ENCODE assay signal across 17 mouse cellular contexts in the genomic region with DNA sequence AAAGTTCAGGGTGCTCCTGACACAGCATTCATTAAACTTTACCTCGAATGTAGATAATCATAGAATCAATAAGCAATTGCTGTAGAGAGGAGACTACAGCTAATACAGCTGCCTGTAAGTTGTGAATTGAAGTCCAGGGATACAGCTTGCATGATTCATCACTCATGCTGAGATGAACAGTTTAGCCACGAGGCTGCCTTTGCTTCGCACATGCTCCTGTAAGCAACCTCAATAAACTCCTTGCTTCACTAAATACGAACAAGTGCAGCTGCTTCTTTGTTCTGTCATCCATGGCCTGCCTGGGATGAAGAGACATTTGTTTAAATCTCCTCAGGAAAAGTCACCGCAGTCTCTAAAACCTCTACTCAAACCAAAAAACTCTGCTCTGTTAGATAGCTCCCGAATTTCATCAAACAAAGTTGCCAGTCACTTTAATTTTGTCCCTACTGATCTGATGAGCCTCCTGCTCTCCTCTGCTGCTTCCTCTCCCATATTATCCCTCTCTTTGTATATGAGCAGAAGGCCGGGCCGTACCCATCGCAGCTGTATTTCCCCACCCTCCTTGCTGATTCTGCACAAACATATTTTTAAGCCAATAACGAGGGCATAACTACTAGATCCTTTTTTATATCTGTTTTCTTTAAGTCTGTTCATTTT.
A peak's percentile ranks its signal among the peaks of the same experiment; 100 is the strongest.
DNase-seq lines count a peak whose midpoint lies in the region; ATAC-seq and TF ChIP-seq lines count a peak whose summit lies in the region.
"Had no signal": no experiment of that assay in that cellular context is flagged by ENCODE, and none has a peak within 500 bp of the region (broad histone marks: within the 10 kb centered on the region; RNA-seq: fewer than 3 reads in every experiment).

No protein-coding gene starts in this region.

- H3K36me3 ChIP-seq in forebrain, postnatal 0 days (ENCODE audit: insufficient read depth), result no peaks in the 10 kb centered on the region
- no peaks in the 10 kb centered on the region for H3K36me3 ChIP-seq in midbrain, embryonic 16.5 days (ENCODE audit: control insufficient read depth, insufficient read depth, low read length)

- ATAC-seq in forebrain, postnatal 0 days, result peak; percentile 51
- peak; percentile 60; the same call in 1 of the 2 replicates for ATAC-seq in midbrain, embryonic 16.5 days
- ATAC-seq: intestine, embryonic 16.5 days had no signal

- no peak for TF ChIP-seq CTCF in forebrain, postnatal 0 days (IDR thresholded peaks at IDR 0.05; ENCODE audit: low read depth)

- intact Hi-C loops in heart, postnatal 10 days (cut with DNase I), result no loop called here

- no peaks in the 10 kb centered on the region for H3K27me3 ChIP-seq in forebrain, postnatal 0 days (ENCODE audit: insufficient read depth, low read length)
- no peaks in the 10 kb centered on the region for H3K27me3 ChIP-seq in midbrain, embryonic 16.5 days (ENCODE audit: control insufficient read depth, insufficient read depth, low read depth, low read length)

- no peaks in the 10 kb centered on the region for H3K9me3 ChIP-seq in forebrain, postnatal 0 days (ENCODE audit: low read length)
- H3K9me3 ChIP-seq in midbrain, embryonic 16.5 days (replicated peaks; ENCODE audit: control insufficient read depth, low read length, poor library complexity, severe bottlenecking), result no peaks in the 10 kb centered on the region

- peak; percentile 68 for DNase-seq in heart, adult 11 months
- DNase-seq in heart, postnatal 10 days, result no peak
- peak; percentile 9 for DNase-seq in embryo, embryonic 10.5 days (ENCODE audit: low spot score)
- no peak for DNase-seq in forebrain, postnatal 0 days
- no peak for DNase-seq in lung, postnatal 4 days
- no peak for DNase-seq in urinary bladder, postnatal 36 days (ENCODE audit: low spot score in 2 of 2)
- DNase-seq in adrenal gland, postnatal 10 days, result no peak
- DNase-seq: adrenal gland, postnatal 36 days; heart, postnatal 14 days; kidney, postnatal 4 days; spleen, adult 18-20 months; thymus, postnatal 36 days had no signal

- H3K4me1 ChIP-seq in forebrain, postnatal 0 days (ENCODE audit: insufficient read depth), result 0 out of 2 replicates have a peak, but pooled peaks cover 2% of the 10 kb centered on the region
- H3K4me1 ChIP-seq in midbrain, embryonic 16.5 days (ENCODE audit: control insufficient read depth, insufficient read depth, low read length), result no peaks in the 10 kb centered on the region

- no peak overlapping the region for H3K4me2 ChIP-seq in forebrain, postnatal 0 days (ENCODE audit: low read depth)
- H3K4me2 ChIP-seq in midbrain, embryonic 16.5 days (ENCODE audit: low read length), result no peak overlapping the region

- no peak overlapping the region for H3K9ac ChIP-seq in forebrain, postnatal 0 days
- no peak overlapping the region for H3K9ac ChIP-seq in midbrain, embryonic 16.5 days (ENCODE audit: low read depth, low read length)

- 24% methylated on average over 10 of the region's 10 CpGs for WGBS in forebrain, postnatal 0 days
- WGBS in midbrain, embryonic 16.5 days, result 27% methylated on average over 10 of the region's 10 CpGs

- H3K27ac ChIP-seq in forebrain, postnatal 0 days (ENCODE audit: low read depth, low read length), result no peak overlapping the region
- no peak overlapping the region for H3K27ac ChIP-seq in midbrain, embryonic 16.5 days (ENCODE audit: low read length)
- H3K27ac ChIP-seq: macrophage had no signal

- H3K4me3 ChIP-seq in forebrain, postnatal 0 days (ENCODE audit: low read depth, low read length), result no peak overlapping the region
- H3K4me3 ChIP-seq in midbrain, embryonic 16.5 days (ENCODE audit: low read depth, low read length), result no peak overlapping the region
- H3K4me3 ChIP-seq: erythroblast, embryonic 14.5 days; myocyte had no signal

Comparison
In these comparisons a context has a peak if more than half of its experiments do, and no peak if none do; other contexts are left out.
1. DNase-seq: peak in heart, adult 11 months (single experiment) and embryo, embryonic 10.5 days (single experiment); none in heart, postnatal 10 days (0 of 2), forebrain, postnatal 0 days (single experiment), lung, postnatal 4 days (0 of 2), urinary bladder, postnatal 36 days (0 of 2) and adrenal gland, postnatal 10 days (single experiment).